Mouse (Mus musculus): ENCODE measurements around the gene Tns3.

Tns3 gene

DNA sequence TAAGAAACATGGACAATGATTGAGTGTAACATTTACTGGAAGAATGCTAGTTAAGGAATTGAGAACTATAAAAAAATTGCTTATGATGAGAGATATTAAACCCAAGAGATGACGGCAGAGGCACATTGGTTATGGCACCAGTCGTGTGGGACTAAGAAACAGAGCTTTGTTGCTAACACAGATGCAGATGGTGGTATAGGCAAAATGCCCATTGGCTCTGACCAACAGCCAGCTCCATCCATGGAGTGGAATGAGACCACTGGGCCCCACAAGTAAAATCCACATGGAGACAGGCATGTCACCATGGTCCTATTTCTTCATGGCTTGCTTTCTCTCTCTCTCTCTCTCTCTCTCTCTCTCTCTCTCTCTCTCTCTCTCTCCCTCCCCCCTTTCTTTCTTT is 223.6 kb downstream of the Tns3 start:
- in situ Hi-C loops (cut with MboI; ENCODE audit: low pct_unique_long_range_greater_than_20kb in 1 of 2, low sequenced_read_pairs in 2 of 2, unreplicated experiment in 1 of 2) = loop anchor here in 1 of 2 experiments (25.0 kb wide), 1 partner anchor 422 kb away; no protein-coding TSS in a partner anchor

GRCm38 (mm10) chr11:8440221-8440620 is 224.1 kb downstream of the Tns3 start:
- in situ Hi-C loops (cut with MboI; ENCODE audit: low pct_unique_long_range_greater_than_20kb in 1 of 2, low sequenced_read_pairs in 2 of 2, unreplicated experiment in 1 of 2) = loop anchor here in 1 of 2 experiments (25.0 kb wide), 1 partner anchor 422 kb away; no protein-coding TSS in a partner anchor

- in situ Hi-C loops (cut with MboI; ENCODE audit: low pct_unique_long_range_greater_than_20kb in 1 of 2, low sequenced_read_pairs in 2 of 2, unreplicated experiment in 1 of 2) = loop anchor here in 1 of 2 experiments (25.0 kb wide), 1 partner anchor 423 kb away; no protein-coding TSS in a partner anchor
Observed at GRCm38 (mm10) chr11:8439035-8439434, 225.3 kb downstream of the Tns3 start.

DNA sequence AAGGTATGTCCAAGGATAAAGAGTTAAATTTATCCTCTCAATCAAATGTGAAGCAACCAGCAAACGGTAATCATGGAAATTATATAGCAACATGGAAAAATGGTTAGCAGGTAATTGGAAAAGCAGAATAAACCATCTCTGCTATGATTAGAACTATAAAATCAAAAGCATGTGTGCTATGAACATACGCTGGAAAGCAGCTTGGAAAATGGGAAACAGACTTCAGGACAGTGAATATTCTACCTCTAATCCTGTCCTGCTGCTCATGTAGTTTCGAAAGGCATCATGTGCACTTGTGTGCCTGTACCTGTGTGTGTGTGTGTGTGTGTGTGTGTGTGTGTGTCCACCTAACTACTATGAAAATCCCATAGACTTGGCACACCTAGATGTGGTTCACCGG is 226.1 kb downstream of the Tns3 start:
- in situ Hi-C loops (cut with MboI; ENCODE audit: low pct_unique_long_range_greater_than_20kb in 1 of 2, low sequenced_read_pairs in 2 of 2, unreplicated experiment in 1 of 2) = loop anchor here in 1 of 2 experiments (25.0 kb wide), 1 partner anchor 424 kb away; no protein-coding TSS in a partner anchor

DNA sequence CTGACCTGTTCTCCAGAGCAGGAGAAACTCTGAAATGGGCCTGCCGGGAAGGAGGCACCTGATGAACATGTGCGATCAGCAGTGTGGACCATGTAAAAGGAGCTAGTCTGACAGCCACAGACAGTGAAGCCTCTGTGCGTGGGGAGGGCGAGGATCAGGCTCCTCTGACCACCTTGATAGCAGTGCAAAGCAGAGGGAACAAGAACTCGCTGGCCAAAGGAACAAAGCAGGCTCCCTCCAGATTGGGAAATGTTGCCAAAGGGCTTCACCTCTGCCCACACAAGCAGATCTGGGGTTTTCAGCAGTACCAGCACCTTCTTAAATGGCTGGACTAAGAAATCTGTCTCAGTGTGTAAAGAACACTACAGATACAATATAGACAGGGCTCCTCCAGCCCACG is 229.2 kb downstream of the Tns3 start:
- in situ Hi-C loops (cut with MboI; ENCODE audit: low pct_unique_long_range_greater_than_20kb in 1 of 2, low sequenced_read_pairs in 2 of 2, unreplicated experiment in 1 of 2) = loop anchor here in 1 of 2 experiments (25.0 kb wide), 1 partner anchor 427 kb away; no protein-coding TSS in a partner anchor

GRCm38 (mm10) chr11:8434366-8434765 is 230.0 kb downstream of the Tns3 start:
- in situ Hi-C loops (cut with MboI; ENCODE audit: low pct_unique_long_range_greater_than_20kb in 1 of 2, low sequenced_read_pairs in 2 of 2, unreplicated experiment in 1 of 2) = loop anchor here in 1 of 2 experiments (25.0 kb wide), 1 partner anchor 428 kb away; no protein-coding TSS in a partner anchor

- in situ Hi-C loops (cut with MboI; ENCODE audit: low pct_unique_long_range_greater_than_20kb in 1 of 2, low sequenced_read_pairs in 2 of 2, unreplicated experiment in 1 of 2) = loop anchor here in 1 of 2 experiments (25.0 kb wide), 1 partner anchor 429 kb away; no protein-coding TSS in a partner anchor
Observed at GRCm38 (mm10) chr11:8433443-8433842, 230.9 kb downstream of the Tns3 start.

- in situ Hi-C loops (cut with MboI; ENCODE audit: low pct_unique_long_range_greater_than_20kb in 1 of 2, low sequenced_read_pairs in 2 of 2, unreplicated experiment in 1 of 2) = loop anchor here in 1 of 2 experiments (25.0 kb wide), 1 partner anchor 429 kb away; no protein-coding TSS in a partner anchor
Observed at GRCm38 (mm10) chr11:8432941-8433340, 231.4 kb downstream of the Tns3 start.

DNA sequence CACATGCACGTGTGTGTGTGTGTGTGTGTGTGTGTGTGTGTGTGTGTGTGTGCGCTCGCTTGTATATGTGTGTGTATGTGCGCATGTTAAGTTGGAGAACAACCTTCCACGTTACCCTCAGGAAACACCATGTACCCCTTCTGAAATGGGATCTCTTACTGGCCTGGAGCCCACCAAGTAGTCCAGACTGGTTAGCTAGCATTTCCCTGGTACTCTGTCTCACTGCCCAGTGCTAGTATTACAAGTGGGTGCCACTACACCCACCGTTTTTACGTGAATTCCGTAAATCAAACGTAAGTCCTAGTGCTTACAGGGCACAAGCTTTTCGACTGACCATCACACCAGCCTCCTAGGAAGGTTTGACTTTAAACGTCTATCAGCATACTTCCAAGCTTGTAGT is 236.7 kb downstream of the Tns3 start:
- in situ Hi-C loops (cut with MboI; ENCODE audit: low pct_unique_long_range_greater_than_20kb in 1 of 2, low sequenced_read_pairs in 2 of 2, unreplicated experiment in 1 of 2) = loop anchor here (5.0 to 25.0 kb wide), 3 partner anchors 435 to 517 kb away; no protein-coding TSS in a partner anchor

- in situ Hi-C loops (cut with MboI; ENCODE audit: low pct_unique_long_range_greater_than_20kb in 1 of 2, low sequenced_read_pairs in 2 of 2, unreplicated experiment in 1 of 2) = loop anchor here (5.0 to 25.0 kb wide), 3 partner anchors 437 to 520 kb away; no protein-coding TSS in a partner anchor
Observed at GRCm38 (mm10) chr11:8425226-8425570, 239.1 kb downstream of the Tns3 start.

DNA sequence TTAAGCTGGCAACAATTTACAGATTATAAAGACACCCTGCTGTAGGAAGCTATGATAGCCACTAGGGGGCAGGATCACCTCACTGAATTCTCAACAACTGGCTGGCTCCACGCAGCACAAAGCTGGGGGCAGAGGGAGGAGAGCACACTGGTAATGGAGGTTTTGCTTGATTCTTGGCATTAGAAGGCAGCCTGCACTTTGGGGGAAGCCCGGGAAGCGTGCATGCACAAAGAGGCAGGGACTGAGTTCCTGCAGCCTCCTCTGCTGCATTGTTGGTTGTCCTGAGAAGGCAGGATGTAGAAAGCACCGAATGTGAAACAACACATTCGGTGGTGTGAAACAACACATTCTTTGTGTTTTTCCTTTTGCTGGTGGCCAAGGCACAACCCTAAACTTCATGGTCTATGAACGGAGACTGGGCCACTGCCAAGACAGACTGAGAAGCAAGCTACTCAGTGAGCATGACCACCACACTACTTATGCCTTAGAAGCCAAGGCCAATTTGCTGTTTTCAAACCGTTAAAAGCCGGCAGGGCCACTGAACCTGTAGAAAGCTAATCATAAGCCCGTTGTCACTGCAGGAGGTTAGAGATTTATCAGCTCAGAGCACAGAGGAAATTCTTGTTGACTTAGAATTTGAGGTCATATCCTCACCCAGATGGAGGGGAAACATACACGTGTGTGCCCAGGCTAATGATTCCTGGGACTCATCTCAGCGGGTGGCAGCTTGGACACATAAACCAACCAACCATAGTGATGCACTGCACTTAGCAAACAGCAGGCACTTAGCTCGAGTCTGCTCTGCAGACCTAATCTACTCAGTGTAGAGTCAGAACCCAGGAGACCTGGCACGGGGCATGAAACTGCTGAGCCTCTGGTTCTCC is 239.8 kb downstream of the Tns3 start:
- in situ Hi-C loops (cut with MboI; ENCODE audit: low pct_unique_long_range_greater_than_20kb in 1 of 2, low sequenced_read_pairs in 2 of 2, unreplicated experiment in 1 of 2) = loop anchor here (5.0 to 25.0 kb wide), 3 partner anchors 438 to 520 kb away; no protein-coding TSS in a partner anchor

- in situ Hi-C loops (cut with MboI; ENCODE audit: low pct_unique_long_range_greater_than_20kb in 1 of 2, low sequenced_read_pairs in 2 of 2, unreplicated experiment in 1 of 2) = loop anchor here in 1 of 2 experiments (5.0 kb wide), 1 partner anchor 537 kb away; no protein-coding TSS in a partner anchor
Observed at GRCm38 (mm10) chr11:8405225-8405899, 259.0 kb downstream of the Tns3 start.

DNA sequence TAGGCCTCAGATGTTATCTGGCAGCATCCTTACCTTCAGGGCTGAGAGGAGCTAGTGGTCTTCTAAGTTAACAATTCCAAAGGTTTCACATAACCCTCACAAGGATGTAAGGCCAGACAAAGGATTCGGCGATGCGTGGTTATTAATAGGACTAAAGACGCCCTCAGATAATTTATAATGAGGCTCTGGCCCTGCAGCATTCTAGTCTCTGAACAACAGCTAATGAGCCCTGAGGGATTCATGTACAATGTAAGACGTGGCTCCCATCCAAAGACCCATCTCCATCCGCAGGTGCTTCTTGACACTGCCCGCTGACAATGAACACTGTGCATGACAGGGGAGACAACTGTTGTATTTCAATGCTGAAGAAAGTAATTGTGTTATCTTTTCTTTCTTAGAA is 263.0 kb downstream of the Tns3 start:
- in situ Hi-C loops (cut with MboI; ENCODE audit: low pct_unique_long_range_greater_than_20kb in 1 of 2, low sequenced_read_pairs in 2 of 2, unreplicated experiment in 1 of 2) = no loop called here

- in situ Hi-C loops (cut with MboI; ENCODE audit: low pct_unique_long_range_greater_than_20kb in 1 of 2, low sequenced_read_pairs in 2 of 2, unreplicated experiment in 1 of 2) = loop anchor here in 1 of 2 experiments (10.0 kb wide), 1 partner anchor 1192 kb away; no protein-coding TSS in a partner anchor
Observed at GRCm38 (mm10) chr11:8396329-8396728, 268.0 kb downstream of the Tns3 start.

GRCm38 (mm10) chr11:8391564-8391963 is 272.8 kb downstream of the Tns3 start:
- in situ Hi-C loops (cut with MboI; ENCODE audit: low pct_unique_long_range_greater_than_20kb in 1 of 2, low sequenced_read_pairs in 2 of 2, unreplicated experiment in 1 of 2) = loop anchor here in 1 of 2 experiments (10.0 kb wide), 1 partner anchor 1187 kb away; no protein-coding TSS in a partner anchor

GRCm38 (mm10) chr11:8385891-8386405 is 278.4 kb downstream of the Tns3 start:
- in situ Hi-C loops (cut with MboI; ENCODE audit: low pct_unique_long_range_greater_than_20kb in 1 of 2, low sequenced_read_pairs in 2 of 2, unreplicated experiment in 1 of 2) = no loop called here

Measured in mouse embryonic stem cell (cell line).